Mouse (Mus musculus): ENCODE measurements around the gene Akap6. TPM values are rescaled to one million over a fixed set of nuclear protein-coding genes. Genes with fewer than 3 reads are reported as not detected.

Akap6 gene
- polyA plus RNA-seq, 1 experiment from 2014 or later, result 0.03 TPM

- Histone ChIP-seq H3K27ac (no peak overlapping the region), H3K36me3 (ENCODE audit: inconsistent target) (no peaks in the 10 kb centered on the region), H3K4me3 (ENCODE audit: inconsistent target) (no peak overlapping the region), H3K79me2 (ENCODE audit: inconsistent target) (no peaks in the 10 kb centered on the region)
- WGBS (ENCODE audit: missing documents), result 88% methylated on average over 10 of the region's 13 CpGs
These were observed 211.2 kb downstream of the Akap6 start for GRCm38 (mm10) chr12:52910345-52910744.

GRCm38 (mm10) chr12:52910819-52911218 lies 211.6 kb downstream of the Akap6 start:
- H3K27ac ChIP-seq, result no peak overlapping the region
- WGBS (ENCODE audit: missing documents), result 19% methylated on average over 8 of the region's 8 CpGs
- no peak overlapping the region for H3K4me3 ChIP-seq (ENCODE audit: inconsistent target)
- no peaks in the 10 kb centered on the region for H3K36me3 ChIP-seq (ENCODE audit: inconsistent target)
- no peaks in the 10 kb centered on the region for H3K79me2 ChIP-seq (ENCODE audit: inconsistent target)

- no peak overlapping the region for H3K27ac ChIP-seq
- 62% methylated on average over 11 of the region's 11 CpGs for WGBS (ENCODE audit: missing documents)
- H3K4me3 ChIP-seq (ENCODE audit: inconsistent target), result no peak overlapping the region
- no peaks in the 10 kb centered on the region for H3K79me2 ChIP-seq (ENCODE audit: inconsistent target)
- no peaks in the 10 kb centered on the region for H3K36me3 ChIP-seq (ENCODE audit: inconsistent target)
These were observed 219.8 kb downstream of the Akap6 start for GRCm38 (mm10) chr12:52918939-52919338.

- 97% methylated on average over 6 of the region's 6 CpGs for whole genome bisulfite sequencing (ENCODE audit: missing documents)
- Histone ChIP-seq H3K4me3 (ENCODE audit: inconsistent target) (no peak overlapping the region), H3K79me2 (ENCODE audit: inconsistent target) (no peaks in the 10 kb centered on the region), H3K27ac (no peak overlapping the region), H3K36me3 (ENCODE audit: inconsistent target) (no peaks in the 10 kb centered on the region)
These were observed 223.3 kb downstream of the Akap6 start for GRCm38 (mm10) chr12:52922510-52922909.

GRCm38 (mm10) chr12:52925448-52925847 lies 226.3 kb downstream of the Akap6 start:
- Histone ChIP-seq H3K27ac (no peak overlapping the region), H3K36me3 (ENCODE audit: inconsistent target) (no peaks in the 10 kb centered on the region), H3K4me3 (ENCODE audit: inconsistent target) (no peak overlapping the region), H3K79me2 (ENCODE audit: inconsistent target) (no peaks in the 10 kb centered on the region)
- WGBS (ENCODE audit: missing documents), result 89% methylated on average over 4 of the region's 4 CpGs

GRCm38 (mm10) chr12:52933832-52934231 lies 234.6 kb downstream of the Akap6 start:
- no peaks in the 10 kb centered on the region for H3K36me3 ChIP-seq (ENCODE audit: inconsistent target)
- H3K79me2 ChIP-seq (ENCODE audit: inconsistent target), result no peaks in the 10 kb centered on the region
- WGBS (ENCODE audit: missing documents), result 86% methylated on average over 7 of the region's 13 CpGs
- no peak overlapping the region for H3K4me3 ChIP-seq (ENCODE audit: inconsistent target)
- H3K27ac ChIP-seq, result no peak overlapping the region

GRCm38 (mm10) chr12:52934989-52935388 lies 235.8 kb downstream of the Akap6 start:
- Histone ChIP-seq H3K36me3 (ENCODE audit: inconsistent target) (no peaks in the 10 kb centered on the region), H3K4me3 (ENCODE audit: inconsistent target) (no peak overlapping the region), H3K27ac (no peak overlapping the region), H3K79me2 (ENCODE audit: inconsistent target) (no peaks in the 10 kb centered on the region)
- 92% methylated on average over 3 of the region's 3 CpGs for WGBS (ENCODE audit: missing documents)

GRCm38 (mm10) chr12:52938786-52939185 lies 239.6 kb downstream of the Akap6 start:
- no peaks in the 10 kb centered on the region for H3K36me3 ChIP-seq (ENCODE audit: inconsistent target)
- no peak overlapping the region for H3K27ac ChIP-seq
- H3K79me2 ChIP-seq (ENCODE audit: inconsistent target), result no peaks in the 10 kb centered on the region
- 62% methylated on average over 4 of the region's 5 CpGs for WGBS (ENCODE audit: missing documents)
- H3K4me3 ChIP-seq (ENCODE audit: inconsistent target), result no peak overlapping the region

- 8% methylated on average over 15 of the region's 15 CpGs for WGBS (ENCODE audit: missing documents)
These were observed 240.3 kb downstream of the Akap6 start for GRCm38 (mm10) chr12:52939324-52939946.

GRCm38 (mm10) chr12:52941941-52942340 lies 242.8 kb downstream of the Akap6 start:
- Histone ChIP-seq H3K36me3 (ENCODE audit: inconsistent target) (no peaks in the 10 kb centered on the region), H3K4me3 (ENCODE audit: inconsistent target) (no peak overlapping the region), H3K27ac (no peak overlapping the region), H3K79me2 (ENCODE audit: inconsistent target) (no peaks in the 10 kb centered on the region)
- 86% methylated on average over 4 of the region's 4 CpGs for WGBS (ENCODE audit: missing documents)

More at GRCm38 (mm10) chr12:52939324-52939946, 240.3 kb downstream of the Akap6 start:
- Histone ChIP-seq H3K36me3 (ENCODE audit: inconsistent target) (no peaks in the 10 kb centered on the region), H3K79me2 (ENCODE audit: inconsistent target) (no peaks in the 10 kb centered on the region), H3K27ac (no peak overlapping the region), H3K4me3 (ENCODE audit: inconsistent target) (no peak overlapping the region)

- WGBS (ENCODE audit: missing documents), result 83% methylated on average over 7 of the region's 7 CpGs
- H3K4me3 ChIP-seq (ENCODE audit: inconsistent target), result no peak overlapping the region
- H3K27ac ChIP-seq, result no peak overlapping the region
- no peaks in the 10 kb centered on the region for H3K79me2 ChIP-seq (ENCODE audit: inconsistent target)
- no peaks in the 10 kb centered on the region for H3K36me3 ChIP-seq (ENCODE audit: inconsistent target)
These were observed 245.1 kb downstream of the Akap6 start for GRCm38 (mm10) chr12:52944274-52944673.

- 90% methylated on average over 2 of the region's 2 CpGs for WGBS (ENCODE audit: missing documents)
- Histone ChIP-seq H3K4me3 (ENCODE audit: inconsistent target) (no peak overlapping the region), H3K36me3 (ENCODE audit: inconsistent target) (no peaks in the 10 kb centered on the region), H3K79me2 (ENCODE audit: inconsistent target) (no peaks in the 10 kb centered on the region), H3K27ac (no peak overlapping the region)
These were observed 245.8 kb downstream of the Akap6 start for GRCm38 (mm10) chr12:52944949-52945348.

GRCm38 (mm10) chr12:52950660-52951059 lies 251.5 kb downstream of the Akap6 start:
- H3K27ac ChIP-seq, result no peak overlapping the region
- H3K36me3 ChIP-seq (ENCODE audit: inconsistent target), result no peaks in the 10 kb centered on the region
- no peaks in the 10 kb centered on the region for H3K79me2 ChIP-seq (ENCODE audit: inconsistent target)
- WGBS (ENCODE audit: missing documents), result 92% methylated on average over 4 of the region's 4 CpGs
- H3K4me3 ChIP-seq (ENCODE audit: inconsistent target), result no peak overlapping the region

- WGBS (ENCODE audit: missing documents), result 81% methylated on average over 3 of the region's 3 CpGs
- H3K79me2 ChIP-seq (ENCODE audit: inconsistent target), result no peaks in the 10 kb centered on the region
- H3K36me3 ChIP-seq (ENCODE audit: inconsistent target), result no peaks in the 10 kb centered on the region
- H3K4me3 ChIP-seq (ENCODE audit: inconsistent target), result no peak overlapping the region
- no peak overlapping the region for H3K27ac ChIP-seq
These were observed 258.4 kb downstream of the Akap6 start for GRCm38 (mm10) chr12:52957587-52957986.

GRCm38 (mm10) chr12:52957994-52958393 lies 258.8 kb downstream of the Akap6 start:
- 2% methylated on average over 3 of the region's 3 CpGs for WGBS (ENCODE audit: missing documents)
- Histone ChIP-seq H3K4me3 (ENCODE audit: inconsistent target) (no peak overlapping the region), H3K27ac (no peak overlapping the region), H3K36me3 (ENCODE audit: inconsistent target) (no peaks in the 10 kb centered on the region), H3K79me2 (ENCODE audit: inconsistent target) (no peaks in the 10 kb centered on the region)

GRCm38 (mm10) chr12:52991745-52992144 lies 292.6 kb downstream of the Akap6 start:
- 92% methylated on average over 6 of the region's 6 CpGs for WGBS (ENCODE audit: missing documents)
- Histone ChIP-seq H3K27ac (no peak overlapping the region), H3K36me3 (ENCODE audit: inconsistent target) (no peaks in the 10 kb centered on the region), H3K4me3 (ENCODE audit: inconsistent target) (no peak overlapping the region), H3K79me2 (ENCODE audit: inconsistent target) (no peaks in the 10 kb centered on the region)
